Mouse (Mus musculus): ENCODE data around the gene Qars. TPM values are rescaled to one million over a fixed set of nuclear protein-coding genes. Genes with fewer than 3 reads are reported as not detected.
A peak's percentile ranks its signal among the peaks of the same experiment; 100 is the strongest.

The Qars gene
- total RNA-seq, 2 experiments from 2014 or later: 77.2 to 78.3 TPM

- DNase-seq: no peak
Measured at GRCm38 (mm10) chr9:108530954-108531353, 23.4 kb downstream of the Qars start.

DNA sequence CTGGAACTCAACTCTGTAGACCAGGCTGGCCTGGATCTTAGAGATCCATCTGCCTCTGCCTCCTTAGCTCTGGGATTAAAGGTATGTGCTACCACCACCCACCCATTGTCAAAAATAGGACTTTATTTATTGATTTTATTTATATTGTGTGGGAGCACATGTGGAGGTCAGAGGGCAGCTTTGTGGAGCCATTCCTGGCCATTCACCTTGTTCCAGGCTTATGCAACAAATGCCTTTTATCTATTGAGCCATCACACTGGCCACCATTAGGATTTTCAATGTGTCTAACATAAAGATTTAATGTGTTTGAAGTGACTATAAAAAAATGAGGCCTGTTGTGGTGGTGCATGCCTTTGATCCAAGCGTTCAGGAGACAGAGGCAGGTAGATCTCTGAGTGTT, 24.0 kb downstream of the Qars start:
- no peak for DNase-seq

GRCm38 (mm10) chr9:108540846-108541245, 33.3 kb downstream of the Qars start:
- no peak for DNase-seq

DNA sequence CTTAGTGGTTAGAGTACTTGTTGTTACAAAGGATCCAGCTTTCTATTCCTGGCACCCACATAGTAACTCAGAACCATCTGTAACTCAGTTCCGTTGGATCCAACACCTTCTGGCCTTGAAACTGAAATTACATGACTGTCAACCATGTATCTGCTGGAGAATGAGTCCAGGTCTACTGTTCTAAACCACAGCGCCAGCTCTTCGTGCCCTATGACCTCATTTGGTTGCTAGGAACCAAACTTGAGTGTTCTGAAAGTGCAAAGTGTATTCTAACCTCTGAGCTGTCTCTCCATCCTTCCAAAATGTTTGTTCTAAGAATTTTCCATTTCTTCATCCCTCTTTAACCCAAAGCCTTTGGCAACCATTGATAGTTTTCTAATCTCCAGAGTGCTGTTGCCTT, 38.5 kb downstream of the Qars start:
- DNase-seq: no peak

- no peak for DNase-seq
Measured at GRCm38 (mm10) chr9:108546875-108547274, 39.4 kb downstream of the Qars start.

- DNase-seq: no peak
Measured at GRCm38 (mm10) chr9:108559169-108559568, 51.7 kb downstream of the Qars start.

DNA sequence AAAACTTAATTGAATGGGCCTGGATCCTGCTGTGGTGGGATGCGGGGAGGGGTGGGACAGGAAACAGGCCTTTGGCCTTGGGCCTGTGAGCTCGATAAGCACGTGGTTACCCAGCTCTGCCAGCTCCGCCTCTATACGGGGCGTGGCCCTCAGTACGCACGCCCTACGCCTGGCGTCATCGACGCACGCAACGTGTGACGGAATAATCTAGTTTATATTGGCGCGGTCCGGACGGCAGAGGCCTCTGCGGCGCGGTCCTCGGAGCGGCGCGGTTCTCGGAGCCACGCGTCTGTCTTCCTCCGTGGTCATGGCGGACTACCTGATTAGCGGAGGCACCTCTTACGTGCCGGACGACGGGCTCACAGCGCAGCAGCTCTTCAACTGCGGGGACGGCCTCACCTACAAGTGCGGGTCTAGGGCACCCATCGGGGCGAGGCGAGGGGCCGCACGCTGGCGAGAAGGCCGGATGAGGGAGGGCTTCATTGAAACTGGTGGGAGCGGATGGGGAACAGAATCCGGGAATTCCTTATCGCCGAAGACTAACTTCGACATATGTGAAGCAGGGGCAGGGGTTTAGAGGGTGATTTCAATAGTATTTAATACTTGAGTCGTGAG, 52.8 kb downstream of the Qars start, which contains the start of gene Impdh2:
Gene Impdh2, plus strand, starts transcription at position 60 of the 615 bp plus-strand sequence.
- peak; percentile 92 for DNase-seq

- DNase-seq: no peak
Measured at GRCm38 (mm10) chr9:108563671-108564070, 56.2 kb downstream of the Qars start.

GRCm38 (mm10) chr9:108564131-108564530, 56.6 kb downstream of the Qars start:
- no peak for DNase-seq

Other genes with a start within 250 kb of the Qars start
- gene Dag1, start 243.7 kb upstream of the Qars start, total RNA-seq (2021): 100 to 1,000 TPM; 286 to 307 TPM
- 10 to 100 TPM in 1 of 2 experiments, 1 to 10 TPM in 1; 9.2 to 12.8 TPM for gene Nicn1, start 217.3 kb upstream of the Qars start, total RNA-seq (2021)
- 1 to 10 TPM in 1 of 2 experiments, under 1 TPM in 1; 0.82 to 2.4 TPM for gene Amt, start 210.9 kb upstream of the Qars start, total RNA-seq (2021)
- gene Rhoa, start 201.6 kb upstream of the Qars start, total RNA-seq (2021): 100 to 1,000 TPM; 211 to 226 TPM
- gene Tcta, start 201.5 kb upstream of the Qars start, total RNA-seq (2021): 10 to 100 TPM; 21.7 to 25.0 TPM
- gene Gpx1, start 168.8 kb upstream of the Qars start, total RNA-seq (2021): 100 to 1,000 TPM in 1 of 2 experiments, 10 to 100 TPM in 1; 97.1 to 117 TPM
- 10 to 100 TPM; 63.4 to 71.6 TPM for gene Usp4, start 159.9 kb upstream of the Qars start, total RNA-seq (2021)
- gene 1700102P08Rik, start 114.9 kb upstream of the Qars start, total RNA-seq (2021): under 1 TPM; 0.59 to 0.72 TPM
- gene Ccdc36, start 79.2 kb upstream of the Qars start, total RNA-seq (2021): under 1 TPM; 0.14 TPM
- not detected for gene BC048562, start 71.2 kb upstream of the Qars start, total RNA-seq (2021)
- 10 to 100 TPM; 20.9 to 21.2 TPM for gene Ccdc71, start 47.2 kb upstream of the Qars start, total RNA-seq (2021)
- 1 to 10 TPM; 8.0 to 8.8 TPM for gene Klhdc8b, start 46.1 kb upstream of the Qars start, total RNA-seq (2021)
- gene Lamb2, start 28.0 kb upstream of the Qars start, total RNA-seq (2021): 100 to 1,000 TPM; 156 to 169 TPM
- gene Usp19, start 17.1 kb upstream of the Qars start, total RNA-seq (2021): 100 to 1,000 TPM in 1 of 2 experiments, 10 to 100 TPM in 1; 91.5 to 109 TPM
- gene Qrich1, start 9.1 kb downstream of the Qars start, total RNA-seq (2021): 10 to 100 TPM; 67.6 to 81.9 TPM
- gene Impdh2, start 52.6 kb downstream of the Qars start, total RNA-seq (2021): 10 to 100 TPM; 57.2 to 76.4 TPM
- gene Ndufaf3, start 59.7 kb downstream of the Qars start, total RNA-seq (2021): 10 to 100 TPM; 35.3 to 35.4 TPM
- 10 to 100 TPM in 1 of 2 experiments, 1 to 10 TPM in 1; 6.6 to 11.5 TPM for gene Dalrd3, start 62.2 kb downstream of the Qars start, total RNA-seq (2021)
- 10 to 100 TPM; 12.4 to 17.3 TPM for gene Wdr6, start 71.0 kb downstream of the Qars start, total RNA-seq (2021)
- 1 to 10 TPM; 4.8 to 6.6 TPM for gene P4htm, start 90.0 kb downstream of the Qars start, total RNA-seq (2021)
- 10 to 100 TPM; 62.5 to 67.0 TPM for gene Arih2, start 141.7 kb downstream of the Qars start, total RNA-seq (2021)
- 10 to 100 TPM; 63.7 to 69.4 TPM for gene Slc25a20, start 154.4 kb downstream of the Qars start, total RNA-seq (2021)
- 100 to 1,000 TPM; 113 TPM for gene Prkar2a, start 181.6 kb downstream of the Qars start, total RNA-seq (2021)

Data from gastrocnemius, postnatal 10 days (tissue).